Mouse (Mus musculus) ES-E14 (cell line): ENCODE measurements around the gene Cryba4. TPM values are rescaled to one million over a fixed set of nuclear protein-coding genes. Genes with fewer than 3 reads are reported as not detected.

ENCODE experiments used
- DNase-seq: peaks from one replicate; pipeline ENCODE4 v3.0.0-alpha.2; 2013; ENCODE audit warnings: low read depth, low spot score
- H3K27ac ChIP-seq: 2 replicates; pipeline ENCODE4 v1.5.1; 2012; ENCODE audit warnings: low read depth, mild to moderate bottlenecking, low read length, moderate library complexity, mixed read lengths; ENCODE audit not compliant: poor library complexity, insufficient read depth, severe bottlenecking
- H3K36me3 ChIP-seq: 2 replicates; pipeline ENCODE4 v1.6.1; 2012; ENCODE audit warnings: mild to moderate bottlenecking, low read length, moderate library complexity, mixed read lengths; ENCODE audit not compliant: control insufficient read depth, poor library complexity, insufficient read depth, severe bottlenecking
- H3K4me1 ChIP-seq, 2 experiments: fragments of 150-350 bp in 1 of 2; sonication (generic) in 1 of 2; 2 replicates each; pipeline ENCODE4 v1.6.1; 2012; ENCODE audit warnings: low read length in 2 of 2, mild to moderate bottlenecking in 1 of 2, mixed read lengths in 1 of 2; ENCODE audit not compliant: control insufficient read depth in 2 of 2, insufficient read depth in 2 of 2, poor library complexity in 1 of 2
- H3K4me3 ChIP-seq, 2 experiments: fragments of 150-350 bp in 1 of 2; sonication (generic) in 1 of 2; 2 replicates each; pipeline ENCODE4 v1.5.1; 2012; ENCODE audit warnings: low read length in 2 of 2, low read depth in 1 of 2, mild to moderate bottlenecking in 1 of 2, mixed read lengths in 1 of 2; ENCODE audit not compliant: insufficient read depth in 1 of 2, poor library complexity in 1 of 2, severe bottlenecking in 1 of 2
- H3K9ac ChIP-seq: 2 replicates; pipeline ENCODE4 v1.6.1; 2012; ENCODE audit warnings: low read depth, mild to moderate bottlenecking, low read length, mixed read lengths; ENCODE audit not compliant: poor library complexity, insufficient read depth, severe bottlenecking
- H3K9me3 ChIP-seq: fragments of 150-350 bp; sonication (generic); 2 replicates; pipeline ENCODE4 v1.6.1; 2012; ENCODE audit warnings: low read depth, mild to moderate bottlenecking, low read length; ENCODE audit not compliant: control insufficient read depth, insufficient read depth
- CHD2 ChIP-seq: IDR thresholded peaks from 2 replicates; pipeline ENCODE4 v1.6.1; 2014; ENCODE audit warnings: mild to moderate bottlenecking, low read depth, low read length, inconsistent platforms
- HCFC1 ChIP-seq: IDR thresholded peaks from 2 replicates; pipeline ENCODE4 v1.6.1; 2012; ENCODE audit warnings: low read length, inconsistent platforms, borderline replicate concordance; ENCODE audit not compliant: insufficient read depth
- MAFK ChIP-seq: IDR thresholded peaks from 2 replicates; pipeline ENCODE4 v1.6.1; 2014; ENCODE audit warnings: mild to moderate bottlenecking, low read depth, low read length, inconsistent platforms; ENCODE audit not compliant: insufficient read depth
- ZC3H11A ChIP-seq: IDR thresholded peaks from 2 replicates; pipeline ENCODE4 v1.6.1; 2012; ENCODE audit warnings: low read depth, mild to moderate bottlenecking, inconsistent platforms, low read length, borderline replicate concordance
- ZNF384 ChIP-seq: IDR thresholded peaks from 2 replicates; pipeline ENCODE4 v1.6.1; 2012; ENCODE audit warnings: low read depth, low read length, inconsistent platforms
- in situ Hi-C, 2 experiments: fragments of 600-800 bp; cut with MboI; formaldehyde crosslinking; loops; one replicate each; pipeline ENCODE4 v1.15.1; 2025; ENCODE audit warnings: low sequenced_read_pairs in 2 of 2, inconsistent platforms in 1 of 2; ENCODE audit not compliant: unreplicated experiment in 2 of 2
- total RNA-seq: library from RNA; depleted of rRNA; stranded (reverse); fragments of 300-350 nt; gene quantifications from 2 replicates; pipeline ENCODE4 v1.2.3, GENCODE M21; 2012

Cryba4 gene
- total RNA-seq, 1 experiment, result 0.31 TPM

DNA sequence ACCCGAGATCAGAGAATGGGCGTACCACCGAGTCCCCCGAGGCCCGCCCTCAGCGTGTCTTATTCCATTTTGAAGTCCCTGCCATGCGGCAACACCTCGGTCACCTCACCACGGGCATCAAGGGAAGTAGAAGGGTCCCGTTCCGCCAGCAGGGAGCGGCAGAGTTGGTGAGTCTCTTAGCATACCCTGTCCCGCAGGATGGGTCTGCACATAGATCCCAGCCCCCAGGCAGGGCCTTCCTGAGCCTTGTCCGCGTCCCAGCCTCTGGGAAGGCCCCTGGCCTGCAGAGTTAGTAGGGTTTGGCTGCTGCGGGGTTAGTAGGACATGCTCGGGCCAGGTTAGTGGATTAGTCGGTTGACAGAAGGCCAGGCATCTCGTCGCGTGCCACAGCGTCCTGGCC lies 35.3 kb downstream of the Cryba4 start:
- no peak for DNase-seq
- Histone ChIP-seq H3K9me3 (no peaks in the 10 kb centered on the region), H3K36me3 (no peaks in the 10 kb centered on the region), H3K4me3 (peak overlapping the region in 1 of 2 experiments; percentile 9; a peak in 2 of 4 replicates), H3K27ac (no peak overlapping the region), H3K9ac (peak overlapping the region; percentile 24; the same call in 1 of the 2 replicates), H3K4me1 (peaks cover 7 to 29% of the 10 kb centered on the region in 2 experiments)
- TF ChIP-seq ZC3H11A, result no peak
- no peak for TF ChIP-seq HCFC1
- no peak for TF ChIP-seq ZNF384
- TF ChIP-seq MAFK, result no peak
- no peak for TF ChIP-seq CHD2
- in situ Hi-C loops, result no loop called here

DNA sequence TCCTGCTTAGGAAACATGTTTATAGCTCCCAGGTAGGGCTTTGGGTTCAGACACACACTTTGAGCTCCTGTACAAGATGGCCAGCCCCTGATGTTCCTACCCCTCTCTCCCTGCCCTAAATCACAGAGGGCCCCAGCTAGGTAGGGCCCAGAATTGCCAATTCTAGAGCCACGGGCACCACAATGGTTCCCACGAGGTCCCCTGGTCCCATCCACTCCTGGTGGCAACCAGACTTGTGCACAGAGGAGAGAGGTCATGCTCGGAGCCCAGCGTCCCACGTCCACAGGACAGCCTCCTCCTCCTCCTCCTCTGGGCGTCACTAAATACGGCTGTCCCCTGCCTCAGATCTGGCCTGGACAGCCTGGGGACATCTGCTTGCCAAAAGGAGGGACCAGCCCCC lies 36.0 kb downstream of the Cryba4 start:
- H3K9ac ChIP-seq, result no peak overlapping the region
- TF ChIP-seq CHD2, result no peak
- TF ChIP-seq MAFK, result no peak
- no peak for TF ChIP-seq HCFC1
- no peak for TF ChIP-seq ZNF384
- TF ChIP-seq ZC3H11A, result no peak
- no peak overlapping the region for H3K27ac ChIP-seq
- DNase-seq, result no peak
- in situ Hi-C loops, result no loop called here
- peaks cover 7 to 29% of the 10 kb centered on the region in 2 experiments for H3K4me1 ChIP-seq
- H3K9me3 ChIP-seq, result no peaks in the 10 kb centered on the region
- no peaks in the 10 kb centered on the region for H3K36me3 ChIP-seq
- no peak overlapping the region for H3K4me3 ChIP-seq

DNA sequence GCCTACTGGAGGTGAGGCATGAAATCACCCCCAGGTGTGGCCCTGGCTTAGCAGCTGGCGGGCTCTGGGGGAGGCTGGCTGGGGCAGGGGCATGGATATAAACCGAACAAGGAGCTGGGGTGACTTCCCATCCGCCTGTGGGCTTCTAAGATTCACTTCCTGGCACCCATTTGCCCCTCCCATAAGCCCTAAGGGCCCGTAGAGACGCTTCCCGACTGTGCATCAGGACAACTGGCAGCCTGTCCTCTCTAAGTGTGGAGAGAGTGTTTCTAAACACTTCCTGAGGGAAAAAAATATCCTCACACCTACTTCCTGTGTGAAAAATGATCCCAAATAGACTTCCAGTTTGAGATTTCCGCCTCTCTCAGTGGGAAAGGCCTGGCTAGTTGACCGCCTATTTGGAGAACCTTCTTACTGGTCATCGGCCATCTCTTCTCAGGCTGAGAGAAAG lies 36.5 kb downstream of the Cryba4 start:
- in situ Hi-C loops, result no loop called here
- Histone ChIP-seq H3K27ac (no peak overlapping the region), H3K4me1 (peaks cover 7 to 29% of the 10 kb centered on the region in 2 experiments), H3K36me3 (no peaks in the 10 kb centered on the region), H3K9me3 (no peaks in the 10 kb centered on the region), H3K4me3 (peak overlapping the region in 1 of 2 experiments; percentile 13; a peak in 1 of 4 replicates), H3K9ac (no peak overlapping the region; the same call in 1 of the 2 replicates)
- no peak for TF ChIP-seq ZC3H11A
- no peak for TF ChIP-seq MAFK
- no peak for TF ChIP-seq ZNF384
- no peak for TF ChIP-seq HCFC1
- TF ChIP-seq CHD2, result no peak
- DNase-seq, result no peak

DNA sequence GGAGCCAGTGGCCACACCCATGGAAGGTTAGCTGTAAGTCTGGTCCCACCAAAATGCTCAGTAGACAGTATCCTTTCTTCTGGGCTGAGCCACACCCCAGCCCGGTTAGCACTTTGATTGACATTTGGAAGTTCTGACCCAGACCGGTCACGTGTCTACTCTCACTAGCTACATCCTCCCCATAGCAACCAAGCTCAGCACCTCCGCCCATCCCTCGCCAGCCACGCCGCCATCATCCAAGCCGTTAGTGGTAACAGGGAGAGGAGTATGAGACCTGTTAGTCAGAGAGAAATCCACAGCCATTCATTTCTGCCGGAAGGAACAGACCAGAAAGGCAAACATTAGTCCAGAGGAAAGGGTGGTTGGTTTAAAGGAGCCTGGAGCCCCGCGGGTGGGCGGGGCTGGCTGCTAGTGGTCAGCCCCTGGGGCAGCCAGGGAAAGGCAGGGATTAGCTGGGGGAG lies 37.0 kb downstream of the Cryba4 start:
- Histone ChIP-seq H3K9ac (no peak overlapping the region; the same call in 1 of the 2 replicates), H3K27ac (no peak overlapping the region), H3K9me3 (no peaks in the 10 kb centered on the region), H3K4me3 (peak overlapping the region; percentile 13 to 14; a peak in 1 of 4 replicates), H3K36me3 (no peaks in the 10 kb centered on the region), H3K4me1 (peaks cover 7 to 29% of the 10 kb centered on the region in 2 experiments)
- TF ChIP-seq MAFK (no peak), ZNF384 (no peak), ZC3H11A (no peak), HCFC1 (no peak), CHD2 (no peak)
- no peak for DNase-seq
- in situ Hi-C loops, result no loop called here
